Mouse (Mus musculus) erythroblast, adult 5-6 weeks (primary cell): ENCODE measurements around the gene Pi4k2a. TPM values are rescaled to one million over a fixed set of nuclear protein-coding genes. Genes with fewer than 3 reads are reported as not detected.
"Not testable (repeated sequence)": the region's sequence is repeated elsewhere in the genome, so short reads cannot be mapped to it uniquely, and the experiment has no call there.

Experiments
- ATAC-seq: replicated peaks from 2 replicates; pipeline ENCODE4 v1.8.0; 2016; ENCODE audit warnings: moderate number of reproducible peaks, mild to moderate bottlenecking, moderate TSS enrichment, inconsistent platforms; ENCODE audit not compliant: poor library complexity, low FRiP score, severe bottlenecking
- total RNA-seq, 2 experiments: library from RNA; stranded (forward) in 1 of 2; stranded (reverse) in 1 of 2; fragments of 150-400 nt in 1 of 2; fragments of 200-764, 138-1000 nt in 1 of 2; gene quantifications; 2 replicates each; pipeline versions ENCODE4 v1.2.3 to v1.2.4; 2015 to 2017; ENCODE audit warnings: low replicate concordance in 2 of 2

The Pi4k2a gene
- total RNA-seq, 2 experiments from 2014 or later = 3.4 to 4.0 TPM

- ATAC-seq = no peak
Measured at GRCm38 (mm10) chr19:42079006-42079405, 11.3 kb upstream of the Pi4k2a start.

- no peak for ATAC-seq
Measured at GRCm38 (mm10) chr19:42079950-42080349, 10.3 kb upstream of the Pi4k2a start.

GRCm38 (mm10) chr19:42080469-42080868 lies 9.8 kb upstream of the Pi4k2a start:
- no peak for ATAC-seq

GRCm38 (mm10) chr19:42081613-42082012 lies 8.7 kb upstream of the Pi4k2a start:
- not testable (repeated sequence) for ATAC-seq

GRCm38 (mm10) chr19:42085690-42086089 lies 4.6 kb upstream of the Pi4k2a start:
- ATAC-seq = no peak

- ATAC-seq = no peak
Measured at GRCm38 (mm10) chr19:42086166-42086565, 4.1 kb upstream of the Pi4k2a start, which contains the start of gene Morn4. Gene Morn4 (minus strand): TSS chr19:42086357.

GRCm38 (mm10) chr19:42089103-42089747 lies 1.0 kb upstream of the Pi4k2a start:
- peak; percentile 46 for ATAC-seq

- 0 out of 2 replicates have a peak, but pooled peaks have one; percentile 3 for ATAC-seq
Measured at GRCm38 (mm10) chr19:42090637-42091141, 419 bp downstream of the Pi4k2a start.

GRCm38 (mm10) chr19:42099406-42099805 lies 9.1 kb downstream of the Pi4k2a start:
- no peak for ATAC-seq

- no peak for ATAC-seq
Measured at GRCm38 (mm10) chr19:42104681-42105080, 14.4 kb downstream of the Pi4k2a start.

GRCm38 (mm10) chr19:42115783-42116335 lies 25.6 kb downstream of the Pi4k2a start:
- ATAC-seq = no peak

GRCm38 (mm10) chr19:42118142-42118541 lies 27.9 kb downstream of the Pi4k2a start:
- ATAC-seq = no peak

- no peak for ATAC-seq
Measured at GRCm38 (mm10) chr19:42118596-42118995, 28.3 kb downstream of the Pi4k2a start.

GRCm38 (mm10) chr19:42120451-42120850 lies 30.2 kb downstream of the Pi4k2a start:
- ATAC-seq = no peak

- no peak for ATAC-seq
Measured at GRCm38 (mm10) chr19:42124684-42125083, 34.4 kb downstream of the Pi4k2a start.

GRCm38 (mm10) chr19:42125501-42126218 lies 35.4 kb downstream of the Pi4k2a start:
- no peak for ATAC-seq

GRCm38 (mm10) chr19:42126219-42126605 lies 35.9 kb downstream of the Pi4k2a start:
- ATAC-seq = no peak

GRCm38 (mm10) chr19:42127024-42127423 lies 36.8 kb downstream of the Pi4k2a start:
- no peak for ATAC-seq

GRCm38 (mm10) chr19:42128052-42128740 lies 37.9 kb downstream of the Pi4k2a start:
- no peak for ATAC-seq

- peak; percentile 91 for ATAC-seq
Measured at GRCm38 (mm10) chr19:42128787-42129508, 38.7 kb downstream of the Pi4k2a start, which contains the start of gene Avpi1. Gene Avpi1 (minus strand): TSS chr19:42129059.
